Mouse (Mus musculus) hindbrain, embryonic 10.5 days (tissue): ENCODE measurements around the gene Kctd20. TPM values are rescaled to one million over a fixed set of nuclear protein-coding genes. Genes with fewer than 3 reads are reported as not detected.

Source experiments
- DNase-seq: peaks from one replicate; pipeline ENCODE4 v3.0.0-alpha.2; 2017; ENCODE audit warnings: low spot score
- H3K27ac ChIP-seq: fragments of 300-500 bp; sonication (generic); 2 replicates; pipeline ENCODE4 v1.5.1; 2016; ENCODE audit warnings: mild to moderate bottlenecking, moderate library complexity
- H3K27me3 ChIP-seq: fragments of 300-500 bp; sonication (generic); 2 replicates; pipeline ENCODE4 v1.6.1; 2016; ENCODE audit warnings: mild to moderate bottlenecking; ENCODE audit not compliant: poor library complexity, insufficient read depth, severe bottlenecking
- H3K36me3 ChIP-seq: fragments of 300-500 bp; sonication (generic); 2 replicates; pipeline ENCODE4 v1.6.1; 2016; ENCODE audit warnings: mild to moderate bottlenecking, moderate library complexity
- H3K4me1 ChIP-seq: fragments of 300-500 bp; sonication (generic); replicated peaks from 2 replicates; pipeline ENCODE4 v1.6.1; 2016; ENCODE audit warnings: mild to moderate bottlenecking
- H3K4me3 ChIP-seq: fragments of 300-500 bp; sonication (generic); 2 replicates; pipeline ENCODE4 v1.5.1; 2016; ENCODE audit warnings: mild to moderate bottlenecking, moderate library complexity
- H3K9me3 ChIP-seq: fragments of 300-500 bp; sonication (generic); 2 replicates; pipeline ENCODE4 v1.6.1; 2016; ENCODE audit warnings: mild to moderate bottlenecking, moderate library complexity
- WGBS: fragments of 180-500 bp; shearing (Covaris S2); methylation state at CpG from one replicate; pipeline ENCODE4 v1.1.7; 2016; 5-methylcytosine and 5-hydroxymethylcytosine counted together
- polyA plus RNA-seq: library from polyadenylated mRNA; unstranded; fragments of >200 nt; fragmentation: Nextera tagmentation; extraction: Ambion mirVana; gene quantifications from 2 replicates; pipeline ENCODE4 v1.2.1, GENCODE M21; 2016

Kctd20 gene
- polyA plus RNA-seq, 1 experiment from 2014 or later: 103 TPM

GRCm38 (mm10) chr17:28994615-28995014 is 42.9 kb downstream of the Kctd20 start:
- Histone ChIP-seq H3K4me3 (no peak overlapping the region), H3K27me3 (no peaks in the 10 kb centered on the region), H3K4me1 (no peaks in the 10 kb centered on the region), H3K27ac (no peak overlapping the region), H3K36me3 (peaks cover 96% of the 10 kb centered on the region), H3K9me3 (no peaks in the 10 kb centered on the region)
- WGBS: 95% methylated on average over 4 of the region's 4 CpGs
- no peak for DNase-seq

GRCm38 (mm10) chr17:29000465-29000864 is 48.7 kb downstream of the Kctd20 start:
- no peaks in the 10 kb centered on the region for H3K27me3 ChIP-seq

DNA sequence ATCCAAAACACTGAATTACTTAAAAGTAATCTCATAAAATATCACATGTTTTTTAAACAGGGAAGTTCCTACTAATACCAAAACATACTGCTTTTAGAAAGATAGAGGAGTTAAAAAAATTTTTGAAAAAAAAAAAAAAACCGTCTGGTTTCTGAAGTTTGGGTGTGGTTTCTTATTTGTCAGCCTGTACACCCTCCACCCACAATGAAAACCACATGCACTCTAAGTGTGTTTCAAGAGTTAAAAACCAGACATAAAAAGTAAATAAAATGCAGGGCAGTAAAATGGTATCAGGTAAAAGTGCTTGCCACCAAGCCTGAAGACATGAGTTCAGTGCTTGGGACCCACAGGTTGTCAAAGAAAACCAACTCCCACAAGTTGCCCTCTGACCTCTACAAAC is 52.0 kb downstream of the Kctd20 start:
- DNase-seq: no peak
- H3K36me3 ChIP-seq: peaks cover 42% of the 10 kb centered on the region
- WGBS: 84% methylated on average over 1 of the region's 1 CpGs

More at GRCm38 (mm10) chr17:29000465-29000864, 48.7 kb downstream of the Kctd20 start:
- DNase-seq: no peak
- peaks cover 7% of the 10 kb centered on the region for H3K4me1 ChIP-seq
- no peak overlapping the region for H3K27ac ChIP-seq
- no peaks in the 10 kb centered on the region for H3K9me3 ChIP-seq
- WGBS: 87% methylated on average over 6 of the region's 6 CpGs
- peaks cover 74% of the 10 kb centered on the region for H3K36me3 ChIP-seq
- H3K4me3 ChIP-seq: no peak overlapping the region

GRCm38 (mm10) chr17:29005002-29005401 is 53.3 kb downstream of the Kctd20 start:
- Histone ChIP-seq H3K27me3 (no peaks in the 10 kb centered on the region), H3K4me3 (no peak overlapping the region), H3K4me1 (peaks cover 25% of the 10 kb centered on the region), H3K9me3 (no peaks in the 10 kb centered on the region), H3K36me3 (peaks cover 30% of the 10 kb centered on the region), H3K27ac (no peak overlapping the region)
- no peak for DNase-seq
- WGBS: 93% methylated on average over 3 of the region's 3 CpGs

More for the DNA sequence above, 52.0 kb downstream of the Kctd20 start:
- H3K9me3 ChIP-seq: no peaks in the 10 kb centered on the region
- no peak overlapping the region for H3K4me3 ChIP-seq
- no peaks in the 10 kb centered on the region for H3K27me3 ChIP-seq
- peaks cover 25% of the 10 kb centered on the region for H3K4me1 ChIP-seq
- no peak overlapping the region for H3K27ac ChIP-seq

GRCm38 (mm10) chr17:29006812-29007211 is 55.1 kb downstream of the Kctd20 start:
- no peaks in the 10 kb centered on the region for H3K9me3 ChIP-seq
- H3K4me3 ChIP-seq: peak overlapping the region; percentile 92
- no peak for DNase-seq
- H3K27ac ChIP-seq: peak overlapping the region; percentile 98
- H3K4me1 ChIP-seq: peaks cover 25% of the 10 kb centered on the region
- H3K36me3 ChIP-seq: peaks cover 16% of the 10 kb centered on the region
- 12% methylated on average over 7 of the region's 7 CpGs for WGBS
- no peaks in the 10 kb centered on the region for H3K27me3 ChIP-seq

- WGBS: under 1% methylated on average over 19 of the region's 19 CpGs
Observed at GRCm38 (mm10) chr17:29007243-29007640, 55.5 kb downstream of the Kctd20 start.

GRCm38 (mm10) chr17:29007641-29008325 is 56.0 kb downstream of the Kctd20 start, which contains the start of gene Stk38:
Gene Stk38, minus strand, starts transcription at chr17:29007995.
- Histone ChIP-seq H3K36me3 (peaks cover 15% of the 10 kb centered on the region), H3K9me3 (no peaks in the 10 kb centered on the region), H3K4me3 (peak within 1 kb of the TSS; percentile 92), H3K27ac (peak within 1 kb of the TSS; percentile 98), H3K27me3 (no peaks in the 10 kb centered on the region), H3K4me1 (peaks cover 25% of the 10 kb centered on the region)
- peak; percentile 93 for DNase-seq
- WGBS: under 1% methylated on average over 65 of the region's 65 CpGs

More at GRCm38 (mm10) chr17:29007243-29007640, 55.5 kb downstream of the Kctd20 start:
- H3K27ac ChIP-seq: peak overlapping the region; percentile 98
- peaks cover 25% of the 10 kb centered on the region for H3K4me1 ChIP-seq
- H3K36me3 ChIP-seq: peaks cover 16% of the 10 kb centered on the region
- no peak for DNase-seq
- H3K9me3 ChIP-seq: no peaks in the 10 kb centered on the region
- no peaks in the 10 kb centered on the region for H3K27me3 ChIP-seq
- H3K4me3 ChIP-seq: peak overlapping the region; percentile 92

- Histone ChIP-seq H3K4me1 (peaks cover 25% of the 10 kb centered on the region), H3K36me3 (peaks cover 13% of the 10 kb centered on the region), H3K4me3 (peak overlapping the region; percentile 92), H3K9me3 (no peaks in the 10 kb centered on the region), H3K27me3 (no peaks in the 10 kb centered on the region), H3K27ac (peak overlapping the region; percentile 98)
- 14% methylated on average over 8 of the region's 8 CpGs for WGBS
- no peak for DNase-seq
Observed at GRCm38 (mm10) chr17:29008326-29008650, 56.5 kb downstream of the Kctd20 start.

DNA sequence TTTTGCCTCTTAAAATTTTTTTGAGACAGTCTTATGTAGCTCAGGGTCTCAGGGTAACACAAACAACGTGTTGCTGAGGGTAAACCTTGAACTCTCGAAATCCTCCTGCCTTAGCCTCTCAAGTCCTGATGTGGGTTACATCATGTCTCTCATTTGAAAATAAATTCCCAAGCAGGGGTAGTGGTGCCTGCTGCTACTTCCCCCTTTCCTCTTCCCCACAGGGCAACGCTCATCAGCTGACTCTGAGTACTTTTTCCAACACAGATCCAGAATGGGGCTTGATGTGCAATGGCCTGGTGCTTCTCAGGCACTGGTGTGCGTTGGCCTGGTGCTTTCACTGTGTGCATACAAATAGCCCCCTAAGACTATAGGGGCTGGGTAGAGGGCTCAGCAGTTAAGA is 57.4 kb downstream of the Kctd20 start:
- Histone ChIP-seq H3K27ac (no peak overlapping the region), H3K4me3 (no peak overlapping the region), H3K4me1 (peaks cover 33% of the 10 kb centered on the region), H3K36me3 (peaks cover 10% of the 10 kb centered on the region), H3K27me3 (no peaks in the 10 kb centered on the region), H3K9me3 (no peaks in the 10 kb centered on the region)
- WGBS: 87% methylated on average over 4 of the region's 4 CpGs
- no peak for DNase-seq

DNA sequence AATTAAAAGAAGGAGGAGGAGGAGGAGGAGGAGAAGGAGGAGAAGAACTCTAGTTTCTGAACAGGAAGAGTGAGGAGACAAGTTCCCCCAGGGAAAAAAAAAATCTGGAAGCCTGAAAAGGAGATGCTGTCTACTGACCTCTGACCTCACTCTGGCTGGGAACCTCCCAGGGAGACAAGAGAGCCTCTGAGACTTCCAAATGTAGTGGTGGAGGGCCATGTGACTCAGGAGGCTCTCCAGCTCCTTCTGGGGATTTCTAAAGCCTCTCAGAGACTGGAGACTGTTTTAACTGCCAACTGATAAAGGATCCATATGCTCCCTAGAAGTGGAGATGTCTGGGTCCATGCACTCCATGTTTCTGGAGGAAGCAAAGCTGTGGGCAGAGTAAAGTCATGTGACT is 62.5 kb downstream of the Kctd20 start:
- Histone ChIP-seq H3K27ac (0 out of 2 replicates have a peak overlapping the region, but pooled peaks have one; percentile 45), H3K27me3 (no peaks in the 10 kb centered on the region), H3K36me3 (no peaks in the 10 kb centered on the region), H3K4me1 (peaks cover 13% of the 10 kb centered on the region), H3K9me3 (no peaks in the 10 kb centered on the region), H3K4me3 (no peak overlapping the region)
- DNase-seq: peak; percentile 24

DNA sequence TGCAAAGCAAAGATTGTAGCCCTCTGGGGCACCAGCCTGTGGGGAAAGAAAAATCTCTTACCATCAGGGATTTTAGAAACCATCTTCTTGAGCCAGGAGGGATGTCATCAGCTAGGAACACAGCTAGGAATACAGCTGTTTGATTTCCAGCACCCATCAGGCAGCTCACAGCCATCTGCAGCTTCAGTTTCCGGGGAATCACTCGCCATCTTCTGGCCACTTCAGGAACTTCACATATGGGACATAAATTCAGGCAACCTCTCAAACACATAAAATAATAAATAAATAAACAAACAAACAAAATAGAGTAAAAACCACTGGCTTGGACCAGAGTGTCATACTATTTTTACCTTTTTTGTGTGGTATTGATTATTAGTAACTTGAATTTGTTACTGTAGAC is 63.9 kb downstream of the Kctd20 start:
- Histone ChIP-seq H3K36me3 (no peaks in the 10 kb centered on the region), H3K27ac (no peak overlapping the region), H3K4me1 (peaks cover 16% of the 10 kb centered on the region), H3K27me3 (no peaks in the 10 kb centered on the region), H3K9me3 (no peaks in the 10 kb centered on the region), H3K4me3 (no peak overlapping the region)
- DNase-seq: peak; percentile 37
- WGBS: 23% methylated on average over 2 of the region's 2 CpGs

DNA sequence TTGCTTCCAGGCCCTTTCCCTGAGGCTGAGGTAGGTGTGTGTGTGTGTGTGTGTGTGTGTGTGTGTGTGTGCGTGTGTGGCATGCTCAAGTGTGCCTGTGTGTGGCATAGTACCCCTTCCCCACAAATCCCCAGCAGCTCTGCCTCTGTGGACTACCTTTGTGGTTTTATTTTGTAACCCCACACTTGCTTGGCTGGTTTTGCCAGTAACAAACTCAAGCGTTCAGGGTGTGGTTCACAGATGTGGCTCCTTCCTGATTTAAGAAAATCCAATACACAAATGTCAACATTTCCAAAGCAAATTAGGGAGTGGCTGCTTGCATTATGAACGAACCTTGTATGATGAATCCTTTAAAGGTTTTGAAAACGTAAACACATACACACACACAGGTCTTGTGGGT is 65.0 kb downstream of the Kctd20 start:
- no peak overlapping the region for H3K4me3 ChIP-seq

DNA sequence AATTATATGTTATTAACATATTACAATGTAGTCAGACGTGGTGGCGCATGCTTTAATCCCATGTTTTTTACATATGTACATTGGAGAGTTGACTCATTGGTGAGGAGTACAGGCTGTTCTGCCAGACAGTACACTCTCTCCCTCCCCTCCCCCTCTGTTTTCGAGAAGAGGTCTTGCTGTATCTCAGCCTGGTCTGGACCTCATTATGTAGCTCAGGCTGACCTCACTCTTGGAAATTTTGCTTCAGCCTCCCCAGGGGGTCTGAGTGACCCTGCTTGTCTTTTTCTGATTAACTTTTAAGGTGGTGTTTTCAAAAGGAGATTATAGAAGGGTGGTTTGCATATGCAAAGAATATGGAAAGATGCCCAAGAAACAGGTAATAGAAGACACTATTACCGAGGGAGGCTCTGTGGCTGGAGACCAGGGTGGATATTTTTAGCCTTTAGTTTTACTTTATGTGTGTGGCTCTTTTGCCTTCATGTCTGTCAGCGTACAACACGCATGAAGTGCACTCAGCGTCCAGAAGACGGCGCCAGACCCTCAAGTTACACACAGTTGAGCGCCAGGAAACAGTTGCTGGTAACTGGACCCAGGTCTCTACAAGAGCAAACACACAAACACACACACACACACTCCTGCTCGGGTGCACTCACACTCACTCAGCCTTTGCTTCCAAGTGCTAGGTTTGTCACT is 66.7 kb downstream of the Kctd20 start:
- Histone ChIP-seq H3K27me3 (no peaks in the 10 kb centered on the region), H3K36me3 (no peaks in the 10 kb centered on the region), H3K4me1 (peaks cover 20% of the 10 kb centered on the region), H3K27ac (no peak overlapping the region), H3K9me3 (no peaks in the 10 kb centered on the region), H3K4me3 (no peak overlapping the region)
- WGBS: 41% methylated on average over 11 of the region's 11 CpGs
- peak; percentile 46 for DNase-seq

More for the DNA sequence above, 65.0 kb downstream of the Kctd20 start:
- DNase-seq: no peak
- no peaks in the 10 kb centered on the region for H3K27me3 ChIP-seq
- H3K27ac ChIP-seq: no peak overlapping the region
- peaks cover 16% of the 10 kb centered on the region for H3K4me1 ChIP-seq
- H3K9me3 ChIP-seq: no peaks in the 10 kb centered on the region
- 82% methylated on average over 4 of the region's 4 CpGs for WGBS
- H3K36me3 ChIP-seq: no peaks in the 10 kb centered on the region
